Mouse (Mus musculus) adrenal gland, postnatal 4 days (tissue): ENCODE measurements at regions not wholly inside any gene's neighbourhood (a gene's known extent, or its start where the extent isn't known, plus 50 kb on each side); places are given as distances from the start of the nearest gene placed in this dataset.

Experiments used
- DNase-seq, 2 experiments: peaks; one replicate each; pipeline ENCODE4 v3.0.0; 2021 to 2022; ENCODE audit warnings: low spot score in 2 of 2, mixed read lengths in 2 of 2

- DNase-seq, result no peak
Observed at GRCm38 (mm10) chr4:127758961-127759360, 211.8 kb downstream of the CK137956 start.

- no peak for DNase-seq
Observed at GRCm38 (mm10) chr4:127756238-127756637, 214.5 kb downstream of the CK137956 start.

DNA sequence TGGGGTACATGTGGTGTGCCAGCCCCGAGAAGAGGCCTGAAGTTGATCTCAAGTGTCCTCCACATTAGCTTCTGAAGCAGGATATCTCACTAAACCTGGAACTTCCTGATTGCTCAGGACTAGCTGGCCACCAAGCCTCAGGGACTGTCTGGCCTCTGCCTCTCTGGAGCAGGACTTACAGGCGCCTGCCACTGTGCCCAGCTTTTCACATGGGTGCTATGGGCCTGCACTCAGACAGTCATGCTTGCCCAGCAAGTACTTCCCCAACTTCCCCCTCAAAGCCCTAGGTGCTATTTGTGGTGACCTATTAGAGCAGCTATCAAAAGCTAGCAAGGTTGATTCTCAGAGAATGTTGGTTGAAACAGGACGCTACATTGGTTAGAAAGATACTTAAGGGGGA lies 220.0 kb downstream of the CK137956 start:
- DNase-seq, result no peak

GRCm38 (mm10) chr4:127747876-127748275 lies 222.9 kb downstream of the CK137956 start:
- DNase-seq, result no peak

DNA sequence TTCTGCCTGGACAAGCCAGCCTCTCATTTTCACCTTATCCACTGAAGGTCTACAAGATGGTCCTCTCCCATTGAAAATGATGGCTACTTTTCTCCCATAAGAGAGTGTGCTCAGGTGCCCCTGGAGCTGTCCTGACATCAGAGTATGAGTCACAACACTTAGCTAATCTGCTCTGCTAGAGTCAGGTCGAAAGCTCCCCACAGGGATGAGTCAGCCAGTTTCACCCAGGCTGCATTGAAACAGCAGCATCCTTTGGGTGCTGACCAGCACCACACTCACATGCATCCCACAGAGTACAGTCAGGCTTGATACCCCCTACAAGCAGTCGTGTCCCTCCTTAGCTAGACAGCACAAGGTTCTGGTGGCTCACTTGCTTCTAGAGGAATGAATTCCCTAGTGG lies 234.0 kb downstream of the CK137956 start:
- no peak for DNase-seq

- DNase-seq, result no peak
Observed at GRCm38 (mm10) chr4:127736151-127736550, 234.6 kb downstream of the CK137956 start.

DNA sequence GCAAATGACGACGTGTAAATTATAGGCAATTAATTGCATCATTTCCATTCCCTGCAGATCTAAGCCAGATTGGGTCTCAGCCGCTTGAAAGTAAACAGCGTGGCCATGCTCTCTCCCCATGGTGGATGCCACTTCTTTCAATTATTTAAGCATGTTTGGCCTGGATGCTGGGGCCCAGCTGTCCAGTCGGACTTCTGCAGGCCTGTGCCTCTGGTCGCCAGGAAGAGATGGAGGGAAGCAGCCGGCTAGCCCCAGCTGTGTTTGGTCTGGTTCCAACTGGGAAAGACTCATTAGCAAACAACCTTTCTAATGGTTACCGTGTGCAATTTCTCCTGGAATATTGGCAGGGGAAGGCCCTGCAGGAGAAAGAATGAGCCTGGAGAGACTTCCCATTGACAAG lies 236.1 kb downstream of the CK137956 start:
- no peak for DNase-seq

GRCm38 (mm10) chr4:127718661-127719060 lies 252.1 kb downstream of the CK137956 start:
- peak in 1 of 2 experiments; percentile 1 for DNase-seq

GRCm38 (mm10) chr4:127712274-127712673 lies 258.5 kb downstream of the CK137956 start:
- DNase-seq, result no peak

DNA sequence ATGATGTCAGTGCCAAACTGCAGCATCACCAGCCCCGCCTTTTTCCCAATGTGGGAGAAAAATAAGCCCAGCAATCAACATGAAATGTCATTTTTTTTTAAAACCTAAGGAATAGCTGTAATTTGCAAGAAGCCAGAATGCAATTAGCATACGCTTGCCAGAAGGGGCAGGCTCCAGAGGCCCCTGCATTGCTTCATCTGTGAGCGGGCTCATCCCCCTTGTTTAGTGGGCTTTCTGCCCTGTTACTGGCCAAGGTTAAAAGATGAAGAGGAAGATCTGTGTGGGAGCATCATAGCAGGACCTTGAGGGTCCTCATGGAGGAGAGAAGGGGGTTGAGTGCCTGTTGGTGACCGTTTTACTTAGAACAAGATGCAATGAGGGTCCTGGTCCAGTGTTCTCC lies 259.9 kb downstream of the CK137956 start:
- DNase-seq, result no peak

DNA sequence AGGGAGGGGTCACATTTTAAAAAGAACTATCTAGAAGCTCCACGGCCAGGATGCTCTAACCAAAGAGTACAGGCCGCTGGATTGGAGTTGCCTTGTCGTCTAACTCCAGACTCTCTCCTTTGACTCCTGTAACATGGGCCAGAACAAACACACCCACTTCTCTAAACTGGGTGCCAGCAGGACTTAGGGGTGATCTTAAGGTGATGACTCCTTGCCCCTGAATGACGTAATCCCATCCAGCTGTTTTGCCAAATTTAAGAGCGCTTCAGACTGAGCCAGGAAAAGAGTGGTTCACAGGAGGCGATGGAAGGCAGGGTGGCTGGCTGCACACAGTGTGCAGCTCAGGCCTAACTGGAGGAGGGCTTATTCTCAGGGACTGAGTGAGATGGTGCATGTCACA lies 261.0 kb downstream of the CK137956 start:
- no peak for DNase-seq

- DNase-seq, result no peak
Observed at GRCm38 (mm10) chr4:127708186-127708585, 262.6 kb downstream of the CK137956 start.

GRCm38 (mm10) chr4:127707126-127707525 lies 263.6 kb downstream of the CK137956 start:
- DNase-seq, result no peak

- DNase-seq, result no peak
Observed at GRCm38 (mm10) chr4:127701651-127702050, 269.1 kb downstream of the CK137956 start.

- DNase-seq, result no peak
Observed at GRCm38 (mm10) chr4:127689986-127690385, 280.8 kb downstream of the CK137956 start.

- DNase-seq, result no peak
Observed at GRCm38 (mm10) chr4:127685021-127685420, 285.7 kb downstream of the CK137956 start.

- DNase-seq, result no peak
Observed at GRCm38 (mm10) chr4:127679391-127679790, 291.4 kb downstream of the CK137956 start.

GRCm38 (mm10) chr4:127678437-127678836 lies 292.3 kb downstream of the CK137956 start:
- no peak for DNase-seq

DNA sequence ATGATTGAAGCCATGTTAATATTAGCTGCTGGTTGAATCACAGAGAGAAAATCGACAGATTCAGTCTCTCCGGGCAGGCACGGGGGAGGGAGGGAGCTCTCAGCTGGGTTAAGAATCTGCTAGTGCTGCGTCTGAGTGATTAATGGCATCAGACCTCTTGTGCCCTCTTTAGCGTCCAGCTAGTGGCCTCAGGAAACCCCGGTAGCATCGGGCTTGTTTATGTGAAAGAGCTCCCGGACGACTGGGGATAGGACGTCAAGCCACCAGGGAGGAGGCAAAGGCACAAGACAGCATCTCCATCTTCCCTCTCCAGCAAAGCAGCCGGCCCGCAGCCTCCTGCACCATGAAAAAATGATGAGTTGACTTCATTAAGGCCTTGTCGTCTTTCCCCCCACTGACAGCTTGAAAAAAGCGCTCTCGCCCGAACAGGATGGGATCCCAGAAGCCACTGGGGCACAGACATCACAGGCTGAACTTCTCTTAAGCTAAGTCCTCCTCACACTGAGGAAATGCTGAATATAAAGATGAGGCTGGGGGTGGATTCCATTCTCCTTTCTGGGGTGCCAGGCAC lies 294.9 kb downstream of the CK137956 start:
- no peak for DNase-seq

DNA sequence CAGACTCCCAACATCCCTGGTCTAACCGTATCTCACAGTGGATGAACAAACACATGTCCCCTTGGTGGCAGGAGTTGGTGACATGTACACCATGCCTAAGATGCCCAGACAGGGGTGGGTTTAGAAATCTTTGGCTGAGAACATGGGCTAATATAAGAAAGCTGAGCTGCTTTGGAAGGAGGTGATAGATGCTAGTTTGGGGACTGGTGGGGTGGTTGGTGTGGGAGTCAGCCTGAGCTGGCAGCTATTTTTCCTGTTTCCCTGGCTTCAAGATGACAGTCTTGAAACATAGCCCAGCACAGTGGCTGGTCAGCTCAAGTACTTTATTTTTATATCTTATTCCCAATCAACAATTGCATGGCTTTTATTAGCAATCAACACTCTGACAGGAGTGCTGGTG lies 302.0 kb upstream of the Gjb5 start:
- no peak for DNase-seq

- DNase-seq, result no peak
Observed at GRCm38 (mm10) chr4:127651601-127652000, 293.6 kb upstream of the Gjb5 start.

- DNase-seq, result peak in 1 of 2 experiments; percentile 26
Observed at GRCm38 (mm10) chr4:127648011-127648410, 290.0 kb upstream of the Gjb5 start.

- no peak for DNase-seq
Observed at GRCm38 (mm10) chr4:127647189-127647588, 289.2 kb upstream of the Gjb5 start.
